Mouse (Mus musculus) hindbrain, embryonic 12.5 days (tissue): Measurements from ENCODE around the gene Pld3. TPM values are rescaled to one million over a fixed set of nuclear protein-coding genes. Genes with fewer than 3 reads are reported as not detected.
A peak's percentile ranks its signal among the peaks of the same experiment; 100 is the strongest.

Source experiments
- ATAC-seq: fragments of 200-750 bp; cut with Nextera tagmentation; 2 replicates; pipeline ENCODE4 v1.8.0; 2017; ENCODE audit warnings: moderate TSS enrichment; ENCODE audit not compliant: low FRiP score
- H3K27ac ChIP-seq: fragments of 300-500 bp; sonication (generic); 2 replicates; pipeline ENCODE4 v1.5.1; 2016; ENCODE audit warnings: mild to moderate bottlenecking
- H3K27me3 ChIP-seq: fragments of 300-500 bp; sonication (generic); 2 replicates; pipeline ENCODE4 v1.6.1; 2016; ENCODE audit warnings: mild to moderate bottlenecking
- H3K36me3 ChIP-seq: fragments of 300-500 bp; sonication (generic); 2 replicates; pipeline ENCODE4 v1.6.1; 2016; ENCODE audit warnings: mild to moderate bottlenecking
- H3K4me1 ChIP-seq: fragments of 300-500 bp; sonication (generic); 2 replicates; pipeline ENCODE4 v1.6.1; 2016
- H3K4me2 ChIP-seq: fragments of 300-500 bp; sonication (generic); replicated peaks from 2 replicates; pipeline ENCODE4 v1.6.1; 2016; ENCODE audit warnings: mild to moderate bottlenecking
- H3K4me3 ChIP-seq: fragments of 300-500 bp; sonication (generic); 2 replicates; pipeline ENCODE4 v1.5.1; 2016; ENCODE audit warnings: mild to moderate bottlenecking
- H3K9ac ChIP-seq: fragments of 300-500 bp; sonication (generic); 2 replicates; pipeline ENCODE4 v1.6.1; 2016; ENCODE audit warnings: mild to moderate bottlenecking, moderate library complexity
- H3K9me3 ChIP-seq: fragments of 300-500 bp; sonication (generic); replicated peaks from 2 replicates; pipeline ENCODE4 v1.6.1; 2016; ENCODE audit warnings: mild to moderate bottlenecking
- WGBS: fragments of 180-500 bp; shearing (Covaris S2); methylation state at CpG from one replicate; pipeline ENCODE4 v1.1.7; 2016; 5-methylcytosine and 5-hydroxymethylcytosine counted together
- polyA plus RNA-seq: library from polyadenylated mRNA; unstranded; fragments of >200 nt; fragmentation: Nextera tagmentation; extraction: Ambion mirVana; gene quantifications from 2 replicates; pipeline ENCODE4 v1.2.1, GENCODE M21; 2016

Gene Pld3
- polyA plus RNA-seq, 1 experiment from 2014 or later, result 93.9 TPM

GRCm38 (mm10) chr7:27535386-27535785 is 17.6 kb downstream of the Pld3 start:
- H3K4me3 ChIP-seq, result no peak overlapping the region
- H3K27ac ChIP-seq, result no peak overlapping the region
- H3K9me3 ChIP-seq, result no peaks in the 10 kb centered on the region
- H3K36me3 ChIP-seq, result peaks cover 80% of the 10 kb centered on the region
- no peak overlapping the region for H3K4me2 ChIP-seq
- WGBS, result 75% methylated on average over 2 of the region's 2 CpGs
- H3K9ac ChIP-seq, result no peak overlapping the region
- H3K4me1 ChIP-seq, result no peaks in the 10 kb centered on the region
- no peaks in the 10 kb centered on the region for H3K27me3 ChIP-seq
- ATAC-seq, result no peak

- WGBS, result 92% methylated on average over 9 of the region's 9 CpGs
- no peak overlapping the region for H3K9ac ChIP-seq
- no peaks in the 10 kb centered on the region for H3K27me3 ChIP-seq
- H3K4me2 ChIP-seq, result no peak overlapping the region
- no peak overlapping the region for H3K27ac ChIP-seq
- no peaks in the 10 kb centered on the region for H3K4me1 ChIP-seq
- no peaks in the 10 kb centered on the region for H3K9me3 ChIP-seq
- H3K36me3 ChIP-seq, result peaks cover 74% of the 10 kb centered on the region
- no peak for ATAC-seq
- no peak overlapping the region for H3K4me3 ChIP-seq
Measured at GRCm38 (mm10) chr7:27532480-27533050, 20.5 kb downstream of the Pld3 start.

- Histone ChIP-seq H3K4me2 (no peak overlapping the region), H3K9me3 (no peaks in the 10 kb centered on the region), H3K36me3 (peaks cover 66% of the 10 kb centered on the region), H3K27me3 (no peaks in the 10 kb centered on the region), H3K27ac (no peak overlapping the region), H3K4me3 (no peak overlapping the region), H3K9ac (no peak overlapping the region), H3K4me1 (no peaks in the 10 kb centered on the region)
- WGBS, result 87% methylated on average over 10 of the region's 10 CpGs
- ATAC-seq, result no peak
Measured at GRCm38 (mm10) chr7:27531707-27532106, 21.3 kb downstream of the Pld3 start.

GRCm38 (mm10) chr7:27530937-27531336 is 22.1 kb downstream of the Pld3 start:
- Histone ChIP-seq H3K27ac (no peak overlapping the region), H3K4me1 (no peaks in the 10 kb centered on the region), H3K9me3 (no peaks in the 10 kb centered on the region), H3K4me2 (no peak overlapping the region), H3K36me3 (peaks cover 58% of the 10 kb centered on the region), H3K27me3 (no peaks in the 10 kb centered on the region), H3K9ac (no peak overlapping the region), H3K4me3 (no peak overlapping the region)
- no peak for ATAC-seq
- 78% methylated on average over 3 of the region's 3 CpGs for WGBS

- Histone ChIP-seq H3K4me3 (no peak overlapping the region), H3K27me3 (no peaks in the 10 kb centered on the region), H3K4me1 (no peaks in the 10 kb centered on the region), H3K36me3 (peaks cover 41% of the 10 kb centered on the region), H3K9ac (no peak overlapping the region), H3K9me3 (no peaks in the 10 kb centered on the region), H3K27ac (no peak overlapping the region), H3K4me2 (no peak overlapping the region)
- no peak for ATAC-seq
- 82% methylated on average over 21 of the region's 21 CpGs for WGBS
Measured at GRCm38 (mm10) chr7:27529070-27529469, 23.9 kb downstream of the Pld3 start.

- no peaks in the 10 kb centered on the region for H3K27me3 ChIP-seq
- H3K27ac ChIP-seq, result no peak overlapping the region
- no peak overlapping the region for H3K4me2 ChIP-seq
- H3K4me1 ChIP-seq, result no peaks in the 10 kb centered on the region
- ATAC-seq, result peak; percentile 49
- H3K36me3 ChIP-seq, result peaks cover 15% of the 10 kb centered on the region
- 26% methylated on average over 10 of the region's 10 CpGs for WGBS
- no peak overlapping the region for H3K4me3 ChIP-seq
- no peak overlapping the region for H3K9ac ChIP-seq
- H3K9me3 ChIP-seq, result no peaks in the 10 kb centered on the region
Measured at GRCm38 (mm10) chr7:27526039-27526827, 26.8 kb downstream of the Pld3 start.

- no peak overlapping the region for H3K4me3 ChIP-seq
- H3K27me3 ChIP-seq, result no peaks in the 10 kb centered on the region
- no peak for ATAC-seq
- peaks cover under 1% of the 10 kb centered on the region; the same call in 1 of the 2 replicates for H3K36me3 ChIP-seq
- H3K9ac ChIP-seq, result no peak overlapping the region
- WGBS, result 93% methylated on average over 13 of the region's 13 CpGs
- no peak overlapping the region for H3K4me2 ChIP-seq
- no peaks in the 10 kb centered on the region for H3K4me1 ChIP-seq
- no peak overlapping the region for H3K27ac ChIP-seq
- H3K9me3 ChIP-seq, result peaks cover 7% of the 10 kb centered on the region; the same call in 1 of the 2 replicates
Measured at GRCm38 (mm10) chr7:27523805-27524204, 29.2 kb downstream of the Pld3 start.

- Histone ChIP-seq H3K4me3 (no peak within 1 kb of the TSS), H3K27ac (no peak within 1 kb of the TSS), H3K4me1 (no peaks in the 10 kb centered on the region), H3K9me3 (peaks cover 7% of the 10 kb centered on the region; the same call in 1 of the 2 replicates), H3K27me3 (no peaks in the 10 kb centered on the region), H3K4me2 (no peak within 1 kb of the TSS), H3K9ac (no peak within 1 kb of the TSS), H3K36me3 (no peaks in the 10 kb centered on the region)
- WGBS, result 64% methylated on average over 5 of the region's 5 CpGs
- no peak for ATAC-seq
Measured at GRCm38 (mm10) chr7:27522967-27523366, 30.1 kb downstream of the Pld3 start, which contains the start of gene Hipk4. TSS of gene Hipk4 (plus strand) at chr7:27523267.

GRCm38 (mm10) chr7:27520599-27520998 is 32.4 kb downstream of the Pld3 start:
- no peak for ATAC-seq
- Histone ChIP-seq H3K9ac (no peak overlapping the region), H3K4me1 (no peaks in the 10 kb centered on the region), H3K9me3 (peaks cover 7% of the 10 kb centered on the region; the same call in 1 of the 2 replicates), H3K4me3 (no peak overlapping the region), H3K27ac (no peak overlapping the region), H3K27me3 (no peaks in the 10 kb centered on the region), H3K4me2 (no peak overlapping the region), H3K36me3 (no peaks in the 10 kb centered on the region)
- WGBS, result 71% methylated on average over 1 of the region's 1 CpGs

GRCm38 (mm10) chr7:27520104-27520503 is 32.9 kb downstream of the Pld3 start:
- no peak overlapping the region for H3K27ac ChIP-seq

GRCm38 (mm10) chr7:27518314-27518713 is 34.7 kb downstream of the Pld3 start:
- 82% methylated on average over 9 of the region's 9 CpGs for WGBS
- Histone ChIP-seq H3K4me2 (no peak overlapping the region), H3K27ac (no peak overlapping the region), H3K36me3 (no peaks in the 10 kb centered on the region), H3K9me3 (peaks cover 7% of the 10 kb centered on the region; the same call in 1 of the 2 replicates), H3K9ac (no peak overlapping the region), H3K4me1 (no peaks in the 10 kb centered on the region), H3K4me3 (no peak overlapping the region), H3K27me3 (no peaks in the 10 kb centered on the region)
- no peak for ATAC-seq

More at GRCm38 (mm10) chr7:27520104-27520503, 32.9 kb downstream of the Pld3 start:
- no peaks in the 10 kb centered on the region for H3K36me3 ChIP-seq
- no peak overlapping the region for H3K4me3 ChIP-seq
- H3K4me1 ChIP-seq, result no peaks in the 10 kb centered on the region
- H3K4me2 ChIP-seq, result no peak overlapping the region
- H3K9ac ChIP-seq, result no peak overlapping the region
- H3K27me3 ChIP-seq, result no peaks in the 10 kb centered on the region
- no peak for ATAC-seq
- peaks cover 7% of the 10 kb centered on the region; the same call in 1 of the 2 replicates for H3K9me3 ChIP-seq

GRCm38 (mm10) chr7:27514961-27515360 is 38.1 kb downstream of the Pld3 start:
- Histone ChIP-seq H3K9me3 (peaks cover 5% of the 10 kb centered on the region; the same call in 1 of the 2 replicates), H3K4me2 (no peak overlapping the region), H3K9ac (no peak overlapping the region), H3K36me3 (no peaks in the 10 kb centered on the region), H3K27ac (no peak overlapping the region), H3K4me3 (no peak overlapping the region), H3K27me3 (no peaks in the 10 kb centered on the region), H3K4me1 (no peaks in the 10 kb centered on the region)
- WGBS, result 83% methylated on average over 9 of the region's 9 CpGs
- no peak for ATAC-seq
